Mouse (Mus musculus): ENCODE measurements at regions not wholly inside any gene's neighbourhood (a gene's known extent, or its start where the extent isn't known, plus 50 kb on each side); places are given as distances from the start of the nearest gene placed in this dataset.

- CTCF ChIA-PET: interaction anchor here in 1 of 4 experiments (0.6 kb wide), 1 partner anchor 11 kb away, joined by 3 read pairs; no protein-coding TSS in a partner anchor
- POLR2A ChIA-PET: interaction anchor here in 3 of 4 experiments (0.5 to 0.6 kb wide), 3 partner anchors 257 to 792 kb away, joined by 3 to 5 read pairs (median 4); no protein-coding TSS in a partner anchor
These were observed 130.4 kb upstream of the Tmtc2 start for GRCm38 (mm10) chr10:105704472-105705235.

- CTCF ChIA-PET: no interaction called here
- POLR2A ChIA-PET: no interaction called here
These were observed 118.9 kb upstream of the Tmtc2 start for GRCm38 (mm10) chr10:105693131-105693530.

GRCm38 (mm10) chr10:105689388-105689787 lies 115.1 kb upstream of the Tmtc2 start:
- ChIA-PET CTCF (no interaction called here), POLR2A (interaction anchor here in 1 of 4 experiments (1.1 kb wide), 1 partner anchor 114 kb away, joined by 4 read pairs; no protein-coding TSS in a partner anchor)

GRCm38 (mm10) chr10:105688879-105689278 lies 114.6 kb upstream of the Tmtc2 start:
- ChIA-PET POLR2A (no interaction called here), CTCF (interaction anchor here in 1 of 4 experiments (1.3 kb wide), 1 partner anchor 26 kb away, joined by 5 read pairs; no protein-coding TSS in a partner anchor)

GRCm38 (mm10) chr10:105686876-105687275 lies 112.6 kb upstream of the Tmtc2 start:
- ChIA-PET CTCF (no interaction called here), POLR2A (interaction anchor here in 1 of 4 experiments (0.6 kb wide), 1 partner anchor 1047 kb away, joined by 3 read pairs; no protein-coding TSS in a partner anchor)

- ChIA-PET POLR2A (no interaction called here), CTCF (no interaction called here)
These were observed 105.3 kb upstream of the Tmtc2 start for GRCm38 (mm10) chr10:105679598-105679997.

- ChIA-PET CTCF (no interaction called here), POLR2A (no interaction called here)
These were observed 92.7 kb upstream of the Tmtc2 start for GRCm38 (mm10) chr10:105666959-105667358.

- CTCF ChIA-PET: no interaction called here
- POLR2A ChIA-PET: no interaction called here
These were observed 86.5 kb upstream of the Tmtc2 start for GRCm38 (mm10) chr10:105660761-105661160.

- CTCF ChIA-PET: no interaction called here
- POLR2A ChIA-PET: interaction anchor here in 1 of 4 experiments (1.0 kb wide), 1 partner anchor 77 kb away, joined by 3 read pairs; no protein-coding TSS in a partner anchor
These were observed 82.5 kb upstream of the Tmtc2 start for GRCm38 (mm10) chr10:105656788-105657187.

GRCm38 (mm10) chr10:105652475-105652874 lies 78.2 kb upstream of the Tmtc2 start:
- POLR2A ChIA-PET: no interaction called here
- CTCF ChIA-PET: no interaction called here

- POLR2A ChIA-PET: interaction anchor here in 2 of 4 experiments (0.7 kb wide), 2 partner anchors 11 to 25 kb away, joined by 4 to 6 read pairs; no protein-coding TSS in a partner anchor
- CTCF ChIA-PET: interaction anchor here in 2 of 4 experiments (0.7 to 0.9 kb wide), 5 partner anchors 66 to 1602 kb away, joined by 4 to 11 read pairs (median 7); no protein-coding TSS in a partner anchor
These were observed 64.8 kb upstream of the Tmtc2 start for GRCm38 (mm10) chr10:105639011-105639451.

GRCm38 (mm10) chr10:105638500-105638899 lies 64.2 kb upstream of the Tmtc2 start:
- ChIA-PET POLR2A (interaction anchor here in 2 of 4 experiments (0.7 kb wide), 2 partner anchors 11 to 24 kb away, joined by 4 to 6 read pairs; no protein-coding TSS in a partner anchor), CTCF (interaction anchor here in 1 of 4 experiments (0.7 to 0.9 kb wide), 2 partner anchors 66 to 116 kb away, joined by 7 to 11 read pairs; no protein-coding TSS in a partner anchor)

- POLR2A ChIA-PET: no interaction called here
- CTCF ChIA-PET: no interaction called here
These were observed 52.6 kb upstream of the Tmtc2 start for GRCm38 (mm10) chr10:105626842-105627241.

- CTCF ChIA-PET: no interaction called here
- POLR2A ChIA-PET: no interaction called here
These were observed 51.2 kb upstream of the Tmtc2 start for GRCm38 (mm10) chr10:105625324-105625950.

All from embryonic stem cell, embryonic (primary cell).